Mouse (Mus musculus): ENCODE results near the gene Aff4.

Aff4 gene

GRCm38 (mm10) chr11:53430300-53430669, 79.7 kb downstream of the Aff4 start:
- no peak for DNase-seq

DNA sequence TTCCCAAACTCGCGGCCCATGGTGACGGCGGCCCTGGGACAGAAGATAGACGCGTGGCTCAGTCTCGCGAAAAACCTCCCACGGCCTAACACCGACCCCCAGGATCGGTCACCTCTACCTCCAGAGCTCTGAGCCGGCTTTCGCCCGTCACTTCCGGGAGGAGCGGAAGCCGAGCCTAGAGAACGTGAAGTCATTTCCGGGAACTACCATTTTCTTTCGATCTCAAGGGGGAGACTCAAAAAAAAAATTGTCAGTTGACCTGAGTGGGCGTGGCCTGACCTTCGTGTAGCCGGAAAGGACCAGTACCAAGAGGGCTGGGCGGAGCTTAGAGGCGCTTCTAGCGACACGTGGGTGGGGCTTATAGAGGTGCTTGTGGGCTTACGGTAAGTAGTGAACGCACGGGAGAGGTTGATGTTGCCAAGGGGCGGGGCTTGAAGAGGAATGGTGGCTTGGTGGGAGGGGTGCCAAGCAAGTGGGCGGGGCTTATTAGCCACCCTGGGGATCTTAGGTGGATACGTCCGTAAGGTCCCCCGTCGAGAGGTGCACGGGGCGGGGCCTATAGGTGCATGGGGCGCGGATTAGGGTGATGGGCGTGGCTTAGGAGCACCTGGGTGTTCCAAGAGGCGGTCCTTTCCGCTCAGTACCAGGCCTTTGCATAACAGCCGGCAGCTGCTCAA, 80.2 kb downstream of the Aff4 start, which contains the start of the genes Uqcrq and Gdf9:
Gene Uqcrq, minus strand, starts transcription at position 162 of the 677 bp plus-strand sequence.
Gene Gdf9, plus strand, starts transcription at position 354 of the 677 bp plus-strand sequence.
- DNase-seq: peak; percentile 100

DNA sequence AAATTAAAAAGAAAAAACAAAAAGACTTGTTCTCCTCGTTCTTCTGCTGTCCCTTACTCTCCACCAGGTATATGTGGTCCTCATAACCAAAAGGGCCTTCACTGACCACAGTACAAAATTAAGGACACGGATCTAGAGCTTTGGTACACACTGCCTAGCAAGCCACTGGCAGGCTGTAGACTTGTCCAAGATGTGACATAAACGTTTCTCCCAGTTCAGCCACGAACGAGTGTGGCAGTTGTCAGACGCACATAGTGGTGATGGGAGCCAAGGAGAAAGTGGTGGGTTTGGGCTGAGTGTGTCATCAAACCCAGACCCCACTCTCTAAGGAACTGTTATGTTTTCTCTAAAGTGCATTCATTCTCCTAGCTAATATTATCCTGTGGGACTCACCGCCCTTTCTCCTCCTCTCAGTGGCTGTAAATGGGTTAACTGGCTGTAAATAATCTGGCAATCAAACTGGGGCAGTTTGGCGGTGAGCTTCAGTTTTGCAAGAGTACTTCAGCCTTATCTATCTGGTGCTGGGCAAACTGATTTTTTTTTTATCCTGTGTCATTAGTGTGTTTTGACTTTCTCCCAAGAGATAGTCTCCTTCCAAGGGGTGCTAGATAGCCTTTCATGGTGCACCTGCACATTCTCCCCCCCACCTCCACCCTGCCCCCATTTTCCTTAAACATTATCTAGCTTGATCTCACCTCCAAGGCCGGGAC, 80.9 kb downstream of the Aff4 start:
- DNase-seq: peak; percentile 48

GRCm38 (mm10) chr11:53433057-53433456, 82.4 kb downstream of the Aff4 start:
- DNase-seq: no peak

DNA sequence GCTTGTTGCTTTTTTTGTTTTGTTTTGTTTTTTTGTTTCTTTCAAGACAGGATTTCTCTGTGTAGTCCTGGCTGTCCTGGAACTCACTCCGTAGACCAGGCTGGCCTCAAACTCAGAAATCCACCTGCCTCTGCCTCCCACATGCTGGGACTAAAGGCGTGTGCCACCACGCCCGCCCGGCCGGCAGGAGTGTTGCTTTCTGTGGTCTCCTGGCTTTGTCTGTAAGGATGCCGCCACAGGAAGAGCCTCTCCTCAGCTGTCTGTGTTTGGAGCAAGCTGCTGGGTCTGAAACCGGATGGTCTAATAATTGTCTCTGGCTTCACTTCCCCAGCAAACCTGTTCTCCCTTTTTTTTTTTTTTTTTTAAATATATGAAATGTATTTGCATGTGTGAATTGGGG, 84.9 kb downstream of the Aff4 start:
- DNase-seq: no peak

- DNase-seq: no peak
These were observed 85.7 kb downstream of the Aff4 start for GRCm38 (mm10) chr11:53436338-53436737.

- no peak for DNase-seq
These were observed 91.3 kb downstream of the Aff4 start for GRCm38 (mm10) chr11:53441921-53442320.

DNA sequence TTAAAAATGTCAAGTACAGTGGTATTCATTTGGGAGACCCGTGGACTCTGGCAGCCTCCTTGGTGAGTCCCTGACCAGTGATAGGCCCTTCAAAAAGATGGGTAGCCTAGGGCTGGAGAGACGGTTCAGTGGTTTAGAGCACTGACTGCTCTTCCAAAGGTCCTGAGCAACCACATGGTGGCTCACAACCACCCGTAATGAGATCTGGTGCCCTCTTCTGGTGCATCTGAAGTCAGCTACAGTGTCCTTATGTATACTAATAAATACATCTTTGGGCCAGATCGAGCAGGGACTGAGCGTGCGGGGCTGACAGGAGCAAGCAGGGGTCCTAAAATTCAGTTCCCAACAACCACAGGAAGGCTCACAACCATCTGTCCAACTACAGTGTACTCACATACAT, 93.2 kb downstream of the Aff4 start:
- peak; percentile 26 for DNase-seq

DNA sequence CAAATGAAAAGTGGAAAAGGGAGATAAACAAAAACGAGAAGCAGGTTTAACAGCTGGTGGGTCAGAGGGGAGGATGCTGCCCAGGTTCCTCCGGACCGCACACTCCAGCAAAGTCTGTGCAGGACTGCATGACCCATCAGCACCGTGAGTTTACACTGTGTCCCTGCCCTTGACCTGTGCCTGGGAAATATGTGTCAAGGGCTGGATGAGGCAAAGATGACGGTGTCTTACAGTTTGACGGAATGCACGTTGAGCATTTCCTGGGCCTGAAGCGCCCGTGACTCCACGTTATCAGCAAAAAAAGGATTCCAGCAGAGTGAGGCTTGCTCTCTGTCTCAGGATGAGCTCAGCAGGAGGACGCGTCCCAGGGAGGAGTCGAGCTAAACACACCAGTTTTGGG, 94.9 kb downstream of the Aff4 start:
- DNase-seq: no peak

DNA sequence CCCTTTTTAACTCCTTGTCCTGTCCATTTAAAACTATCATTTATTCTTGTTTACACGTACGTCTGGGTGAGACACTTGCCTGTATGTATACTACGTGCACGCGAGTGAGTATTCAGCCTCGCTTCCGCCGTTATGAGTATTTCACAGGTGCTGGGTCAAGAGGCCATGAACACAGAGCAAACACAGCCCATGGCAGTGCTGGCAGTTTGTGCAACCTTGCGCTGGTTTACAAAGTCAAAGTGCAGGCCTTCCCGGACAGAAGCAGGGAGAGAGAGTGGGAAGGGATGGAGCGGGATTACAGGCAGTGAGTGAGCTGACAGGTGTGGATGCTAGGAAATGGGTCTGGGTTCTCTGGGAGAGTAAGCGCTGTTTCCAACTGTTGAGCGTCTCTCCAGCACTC, 95.5 kb downstream of the Aff4 start:
- DNase-seq: no peak

DNA sequence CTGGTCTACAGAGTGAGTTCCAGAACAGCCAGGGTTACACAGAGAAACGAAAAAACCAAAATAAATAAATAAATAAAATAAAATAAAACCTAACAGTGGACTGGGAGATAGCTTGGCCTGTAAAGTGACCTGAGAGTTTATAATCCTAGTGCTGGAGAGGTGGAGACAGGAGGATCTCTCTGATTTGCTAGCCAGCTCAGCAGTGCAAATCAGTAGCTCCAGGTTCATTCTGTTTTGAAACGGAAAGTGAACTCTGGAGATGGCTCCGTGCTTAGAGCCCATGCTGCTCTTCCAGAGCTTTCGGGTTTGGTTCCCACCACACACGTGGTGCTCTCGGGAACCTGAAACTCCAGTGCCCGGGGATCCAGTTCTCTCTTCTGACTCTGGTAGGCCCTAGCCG, 97.4 kb downstream of the Aff4 start:
- no peak for DNase-seq

- no peak for DNase-seq
These were observed 97.9 kb downstream of the Aff4 start for GRCm38 (mm10) chr11:53448529-53448928.

GRCm38 (mm10) chr11:53450070-53450705, 99.6 kb downstream of the Aff4 start:
- DNase-seq: no peak

DNA sequence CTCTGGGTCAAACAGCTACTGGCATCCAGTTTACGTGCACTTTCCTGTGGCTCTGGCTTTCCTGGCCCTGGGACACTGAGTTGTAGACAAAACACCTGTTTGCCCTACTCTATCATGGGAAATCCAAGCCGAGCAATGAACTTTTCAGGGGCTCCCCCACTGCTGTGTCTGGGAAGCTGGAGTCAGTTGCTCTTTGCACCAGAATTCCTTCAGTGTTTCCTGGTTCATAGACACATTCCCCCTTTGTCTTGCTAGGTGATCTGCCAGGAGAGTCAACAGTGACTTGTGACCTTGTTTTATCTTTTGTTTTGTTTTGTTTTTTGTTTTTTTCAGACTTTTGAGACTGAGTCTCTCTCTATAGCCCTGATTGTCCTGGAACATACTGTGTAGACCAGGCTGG, 100.7 kb downstream of the Aff4 start:
- no peak for DNase-seq

- no peak for DNase-seq
These were observed 101.8 kb downstream of the Aff4 start for GRCm38 (mm10) chr11:53452396-53452795.

DNA sequence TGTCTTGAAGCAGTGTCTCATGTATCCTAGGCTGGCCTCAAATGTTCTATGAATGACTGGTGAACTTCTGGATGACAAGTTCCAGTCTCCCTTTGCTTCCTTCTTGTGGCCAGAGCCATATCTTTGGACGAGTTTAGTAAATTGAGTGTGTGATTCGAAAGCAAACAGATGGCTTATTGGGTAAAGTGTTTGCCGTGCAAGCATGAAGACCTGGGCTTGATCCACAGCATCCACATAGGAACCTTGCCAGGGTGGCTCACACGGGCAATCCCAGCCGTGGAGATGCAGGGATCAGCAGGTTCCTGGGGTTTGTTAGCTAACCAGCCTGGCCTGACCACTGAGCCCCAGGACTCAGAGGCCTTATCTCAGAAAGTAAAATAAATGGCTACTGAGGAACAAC, 102.4 kb downstream of the Aff4 start:
- DNase-seq: no peak

GRCm38 (mm10) chr11:53456474-53457371, 106.1 kb downstream of the Aff4 start, which contains the start of the genes Gm10447 and Shroom1:
Gene Gm10447, minus strand, starts transcription at chr11:53457110.
Gene Shroom1, plus strand, starts transcription at chr11:53457205.
- peak; percentile 63 for DNase-seq

GRCm38 (mm10) chr11:53457372-53457954, 106.8 kb downstream of the Aff4 start:
- peak; percentile 46 for DNase-seq

DNA sequence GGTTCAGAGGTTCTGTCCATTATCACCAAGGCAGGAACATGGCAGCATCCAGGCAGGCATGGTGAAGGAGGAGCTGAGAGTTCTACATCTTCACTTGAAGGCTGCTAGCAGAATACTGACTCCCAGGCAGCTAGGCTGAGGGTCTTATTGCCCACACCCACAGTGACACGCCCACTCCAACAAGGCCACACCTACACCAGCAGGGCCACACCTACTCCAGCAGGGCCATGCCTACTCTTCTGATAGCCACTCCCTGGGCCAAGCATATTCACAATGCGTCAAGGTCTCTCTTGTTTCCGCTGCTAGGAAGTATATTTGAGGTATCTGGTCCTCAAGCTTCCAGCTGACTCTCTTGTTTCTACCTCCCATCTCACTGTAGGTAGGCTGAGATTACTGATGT, 108.4 kb downstream of the Aff4 start:
- no peak for DNase-seq

DNA sequence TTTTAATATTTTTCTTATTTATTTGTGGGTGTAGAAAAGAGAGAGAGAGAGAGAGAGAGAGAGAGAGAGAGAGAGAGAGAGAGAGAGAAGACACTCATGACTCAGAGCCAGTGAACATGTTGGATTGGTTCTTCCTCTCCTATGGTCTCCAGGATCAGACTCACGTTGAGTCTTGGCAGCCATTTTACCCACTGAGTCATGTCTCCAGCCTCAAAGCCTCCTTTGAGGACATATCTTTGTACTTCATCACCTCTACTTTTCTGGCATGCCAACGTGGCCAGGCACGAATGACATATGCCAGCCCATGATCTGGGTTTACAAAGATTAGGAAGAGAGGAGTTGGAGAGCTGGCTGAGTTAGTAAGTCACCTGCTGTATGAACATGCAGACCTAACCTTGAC, 109.6 kb downstream of the Aff4 start:
- DNase-seq: no peak

- peak; percentile 54 for DNase-seq
These were observed 111.1 kb downstream of the Aff4 start for GRCm38 (mm10) chr11:53461727-53462126.

Measured in retina, postnatal 1 day (tissue).